Mouse (Mus musculus) lung, embryonic 15.5 days (tissue): Measurements from ENCODE around the gene Olfr976. TPM values are rescaled to one million over a fixed set of nuclear protein-coding genes. Genes with fewer than 3 reads are reported as not detected.
"Not testable (repeated sequence)": the region's sequence is repeated elsewhere in the genome, so short reads cannot be mapped to it uniquely, and the experiment has no call there.

Experiments
- ATAC-seq: fragments of 200-750 bp; cut with Nextera tagmentation; 2 replicates; pipeline ENCODE4 v1.8.0; 2017; ENCODE audit warnings: moderate number of reproducible peaks, borderline replicate concordance; ENCODE audit not compliant: low FRiP score, low TSS enrichment; ENCODE audit errors: extremely low read depth
- H3K27ac ChIP-seq: fragments of 300-500 bp; sonication (generic); 2 replicates; pipeline ENCODE4 v1.5.1; 2015; ENCODE audit warnings: moderate library complexity, mild to moderate bottlenecking, inconsistent platforms
- H3K27me3 ChIP-seq: fragments of 300-500 bp; sonication (generic); 2 replicates; pipeline ENCODE4 v1.6.1; 2015; ENCODE audit warnings: inconsistent platforms
- H3K36me3 ChIP-seq: fragments of 300-500 bp; sonication (generic); 2 replicates; pipeline ENCODE4 v1.6.1; 2015; ENCODE audit warnings: inconsistent platforms
- H3K4me1 ChIP-seq: fragments of 300-500 bp; sonication (generic); 2 replicates; pipeline ENCODE4 v1.6.1; 2015; ENCODE audit warnings: inconsistent platforms
- H3K4me2 ChIP-seq: fragments of 300-500 bp; sonication (generic); 2 replicates; pipeline ENCODE4 v1.6.1; 2015; ENCODE audit warnings: inconsistent platforms, mild to moderate bottlenecking, moderate library complexity
- H3K4me3 ChIP-seq: fragments of 300-500 bp; sonication (generic); 2 replicates; pipeline ENCODE4 v1.5.1; 2015; ENCODE audit warnings: mild to moderate bottlenecking, inconsistent platforms
- H3K9ac ChIP-seq: fragments of 300-500 bp; sonication (generic); 2 replicates; pipeline ENCODE4 v1.6.1; 2015; ENCODE audit warnings: inconsistent platforms
- H3K9me3 ChIP-seq: fragments of 300-500 bp; sonication (generic); 2 replicates; pipeline ENCODE4 v1.6.1; 2016; ENCODE audit warnings: inconsistent platforms
- WGBS: fragments of 180-500 bp; shearing (Covaris S2); methylation state at CpG from one replicate; pipeline ENCODE4 v1.1.7; 2015; 5-methylcytosine and 5-hydroxymethylcytosine counted together
- polyA plus RNA-seq: library from polyadenylated mRNA; unstranded; fragments of >200 nt; fragmentation: Nextera tagmentation; extraction: Ambion mirVana; gene quantifications from 2 replicates; pipeline ENCODE4 v1.2.1, GENCODE M21; 2015

Gene Olfr976
- polyA plus RNA-seq, result not detected in 2 replicates

DNA sequence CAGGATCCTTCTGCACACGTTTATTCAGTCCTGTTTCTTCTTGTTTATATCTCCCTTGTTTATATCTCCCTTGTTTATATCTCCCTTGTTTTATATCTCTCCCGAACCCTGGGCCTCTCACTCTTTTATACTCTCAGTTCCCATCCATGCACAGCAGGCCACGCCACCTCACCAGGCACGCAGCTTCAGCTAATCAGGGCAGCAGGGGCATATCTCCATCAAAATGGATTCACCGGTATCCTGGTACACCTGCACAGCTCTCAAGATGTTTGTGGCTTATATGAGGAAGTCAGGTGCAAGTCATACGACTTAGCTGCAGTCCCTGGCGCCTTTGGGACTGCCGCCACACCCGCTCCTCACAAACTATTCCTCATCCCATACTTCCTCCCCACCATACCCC, at the start of gene Olfr976:
Gene Olfr976, minus strand, starts transcription at position 101 of the 400 bp plus-strand sequence.
- H3K4me1 ChIP-seq, H3K36me3 ChIP-seq, H3K27ac ChIP-seq, H3K9ac ChIP-seq, H3K9me3 ChIP-seq, H3K27me3 ChIP-seq, ATAC-seq, H3K4me3 ChIP-seq, H3K4me2 ChIP-seq: not testable (repeated sequence)
- 72% methylated on average over 7 of the region's 9 CpGs for WGBS

DNA sequence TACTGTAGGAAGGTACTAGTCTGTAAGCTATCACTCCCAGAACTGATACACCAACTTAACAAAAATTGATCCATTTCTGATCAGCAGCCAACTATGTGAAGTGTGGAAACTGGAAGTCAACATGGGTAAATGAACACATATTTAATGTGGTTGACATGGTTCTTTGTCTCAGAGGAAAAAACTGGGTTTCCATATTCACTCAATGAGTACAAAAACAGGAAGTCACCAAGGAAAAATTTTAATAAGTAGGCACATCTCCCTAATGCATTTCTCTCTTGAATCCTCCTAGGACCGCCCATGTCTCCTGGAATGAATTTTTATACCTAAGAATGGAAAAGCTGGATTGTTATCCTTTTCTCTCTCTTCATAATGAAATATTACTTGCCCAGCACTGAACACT, 48.5 kb upstream of the Olfr976 start, which contains the start of gene Olfr980:
Gene Olfr980, minus strand, starts transcription at position 101 of the 400 bp plus-strand sequence.
- Histone ChIP-seq H3K9ac (no peak within 1 kb of the TSS), H3K9me3 (no peaks in the 10 kb centered on the region), H3K4me1 (no peaks in the 10 kb centered on the region), H3K4me2 (no peak within 1 kb of the TSS), H3K4me3 (no peak within 1 kb of the TSS), H3K27ac (no peak within 1 kb of the TSS), H3K27me3 (no peaks in the 10 kb centered on the region), H3K36me3 (no peaks in the 10 kb centered on the region)
- ATAC-seq, result no peak
- WGBS, result 63% methylated on average over 1 of the region's 1 CpGs

DNA sequence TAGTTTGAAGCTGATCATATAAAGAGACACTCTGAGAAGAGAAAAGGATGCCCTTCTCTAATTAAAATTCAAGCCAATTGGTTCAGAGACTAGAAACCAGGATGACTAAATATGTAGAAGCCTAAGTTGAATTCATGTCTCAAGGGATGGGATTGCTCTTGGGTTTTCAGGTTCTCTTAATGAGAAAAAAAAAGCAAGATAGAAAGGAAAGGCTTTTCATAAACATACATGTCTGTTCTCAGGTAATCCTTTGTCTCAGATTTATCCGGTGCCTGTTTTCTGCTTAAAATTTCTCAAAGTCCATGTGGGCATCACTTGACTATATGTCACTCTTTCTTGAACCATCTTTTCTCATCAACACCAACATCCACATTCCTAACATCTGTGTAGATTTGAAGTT, 42.4 kb upstream of the Olfr976 start, which contains the start of gene Olfr979:
Gene Olfr979, minus strand, starts transcription at position 101 of the 400 bp plus-strand sequence.
- Histone ChIP-seq H3K9ac (no peak within 1 kb of the TSS), H3K9me3 (no peaks in the 10 kb centered on the region), H3K4me1 (no peaks in the 10 kb centered on the region), H3K27ac (no peak within 1 kb of the TSS), H3K27me3 (no peaks in the 10 kb centered on the region), H3K4me3 (no peak within 1 kb of the TSS), H3K36me3 (no peaks in the 10 kb centered on the region), H3K4me2 (no peak within 1 kb of the TSS)
- 95% methylated on average over 1 of the region's 1 CpGs for WGBS
- no peak for ATAC-seq

DNA sequence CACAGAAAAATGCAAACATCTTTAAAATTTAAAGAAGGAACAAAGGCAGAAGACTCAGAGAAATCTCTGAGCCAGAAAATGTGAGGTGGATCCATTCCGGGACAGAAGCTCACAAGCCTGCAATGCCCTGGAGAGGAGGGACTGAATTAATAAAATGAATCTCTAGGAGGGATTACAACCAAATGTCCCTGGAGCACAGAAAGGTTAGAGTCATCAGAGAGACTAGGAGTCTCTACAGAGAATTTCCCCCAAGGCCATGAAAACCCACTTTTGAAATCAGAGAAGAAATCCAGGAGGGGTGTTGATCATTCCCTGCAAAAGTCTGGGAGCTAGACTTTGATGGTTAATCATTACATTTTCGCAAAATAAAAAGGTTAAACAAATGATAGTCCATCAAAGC, 30.9 kb upstream of the Olfr976 start, which contains the start of gene Olfr978:
Gene Olfr978, plus strand, starts transcription at position 301 of the 400 bp plus-strand sequence.
- Histone ChIP-seq H3K4me3 (no peak within 1 kb of the TSS), H3K27me3 (no peaks in the 10 kb centered on the region), H3K36me3 (no peaks in the 10 kb centered on the region), H3K4me2 (no peak within 1 kb of the TSS), H3K9ac (no peak within 1 kb of the TSS), H3K4me1 (no peaks in the 10 kb centered on the region), H3K27ac (no peak within 1 kb of the TSS), H3K9me3 (no peaks in the 10 kb centered on the region)
- ATAC-seq, result no peak
- WGBS, result 84% methylated on average over 2 of the region's 2 CpGs

DNA sequence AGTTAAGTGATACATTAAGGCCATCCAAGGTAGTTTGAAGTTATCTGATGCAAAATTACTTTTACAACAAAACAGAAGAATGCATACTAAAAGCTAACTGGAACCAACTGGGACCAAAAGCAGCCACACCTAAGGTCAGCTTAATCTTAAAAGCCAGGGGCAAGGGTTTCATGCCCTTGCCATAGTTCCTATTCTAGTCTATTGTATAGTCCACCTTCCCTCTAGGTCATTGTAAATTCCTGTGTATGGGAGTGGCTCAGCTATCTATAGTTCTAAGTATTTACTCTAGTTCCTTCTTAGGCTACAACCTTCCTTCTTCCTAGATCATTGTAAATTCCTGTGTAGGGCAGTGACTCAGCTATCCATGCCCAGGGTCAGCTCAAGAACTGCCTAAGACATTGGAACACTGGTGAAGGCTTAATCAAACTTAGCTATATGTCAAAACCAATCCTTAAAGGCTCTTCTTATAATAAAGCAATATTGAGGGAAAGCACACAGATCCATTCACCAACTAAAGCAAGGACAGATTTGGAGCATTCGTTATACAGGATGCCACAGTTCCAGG, 15.7 kb upstream of the Olfr976 start:
- not testable (repeated sequence) for H3K4me2 ChIP-seq, H3K36me3 ChIP-seq, H3K9ac ChIP-seq, H3K4me1 ChIP-seq, H3K4me3 ChIP-seq, H3K9me3 ChIP-seq, H3K27ac ChIP-seq, ATAC-seq, H3K27me3 ChIP-seq
- WGBS, result 67% methylated on average over 1 of the region's 1 CpGs

GRCm38 (mm10) chr9:39951946-39952345, 9.0 kb downstream of the Olfr976 start, which contains the start of gene Olfr975:
Olfr975 (minus strand) TSS chr9:39952046.
- 62% methylated on average over 1 of the region's 1 CpGs for WGBS
- Histone ChIP-seq H3K36me3 (no peaks in the 10 kb centered on the region), H3K4me3 (no peak within 1 kb of the TSS), H3K9me3 (no peaks in the 10 kb centered on the region), H3K9ac (no peak within 1 kb of the TSS), H3K27me3 (no peaks in the 10 kb centered on the region), H3K27ac (no peak within 1 kb of the TSS), H3K4me1 (no peaks in the 10 kb centered on the region), H3K4me2 (no peak within 1 kb of the TSS)
- no peak for ATAC-seq

DNA sequence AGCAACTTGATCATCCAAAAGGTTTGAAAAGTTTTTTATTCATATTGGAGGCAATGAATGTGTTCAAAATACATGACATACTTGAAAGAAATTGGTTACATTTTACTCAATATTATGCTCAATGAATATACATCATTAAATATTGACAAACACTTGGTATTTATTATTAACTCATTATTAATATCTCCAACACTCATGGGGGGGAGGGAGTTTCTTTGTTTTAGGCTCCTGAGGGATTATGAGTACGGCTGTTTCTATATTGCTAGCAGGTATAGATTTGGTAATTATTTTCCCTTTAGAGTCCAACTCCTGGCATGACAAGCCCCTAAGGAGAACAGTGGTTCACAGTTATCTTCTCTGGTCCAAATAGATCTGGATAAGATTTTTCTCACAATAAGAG, 23.7 kb downstream of the Olfr976 start, which contains the start of gene Olfr974:
Gene Olfr974, plus strand, starts transcription at position 301 of the 400 bp plus-strand sequence.
- no peaks in the 10 kb centered on the region for H3K36me3 ChIP-seq
- H3K27me3 ChIP-seq, result no peaks in the 10 kb centered on the region
- no peak within 1 kb of the TSS for H3K9ac ChIP-seq
- no peaks in the 10 kb centered on the region for H3K4me1 ChIP-seq
- no peak within 1 kb of the TSS for H3K4me3 ChIP-seq
- no peak within 1 kb of the TSS for H3K4me2 ChIP-seq
- WGBS, result 83% methylated on average over 1 of the region's 1 CpGs
- no peak within 1 kb of the TSS for H3K27ac ChIP-seq
- H3K9me3 ChIP-seq, result no peaks in the 10 kb centered on the region
- no peak for ATAC-seq

- 59% methylated on average over 1 of the region's 1 CpGs for WGBS
- H3K4me3 ChIP-seq, H3K27me3 ChIP-seq, H3K4me1 ChIP-seq, H3K9ac ChIP-seq, H3K4me2 ChIP-seq, H3K9me3 ChIP-seq, H3K27ac ChIP-seq, H3K36me3 ChIP-seq, ATAC-seq: not testable (repeated sequence)
Measured at GRCm38 (mm10) chr9:39928837-39929236, 32.1 kb downstream of the Olfr976 start.

DNA sequence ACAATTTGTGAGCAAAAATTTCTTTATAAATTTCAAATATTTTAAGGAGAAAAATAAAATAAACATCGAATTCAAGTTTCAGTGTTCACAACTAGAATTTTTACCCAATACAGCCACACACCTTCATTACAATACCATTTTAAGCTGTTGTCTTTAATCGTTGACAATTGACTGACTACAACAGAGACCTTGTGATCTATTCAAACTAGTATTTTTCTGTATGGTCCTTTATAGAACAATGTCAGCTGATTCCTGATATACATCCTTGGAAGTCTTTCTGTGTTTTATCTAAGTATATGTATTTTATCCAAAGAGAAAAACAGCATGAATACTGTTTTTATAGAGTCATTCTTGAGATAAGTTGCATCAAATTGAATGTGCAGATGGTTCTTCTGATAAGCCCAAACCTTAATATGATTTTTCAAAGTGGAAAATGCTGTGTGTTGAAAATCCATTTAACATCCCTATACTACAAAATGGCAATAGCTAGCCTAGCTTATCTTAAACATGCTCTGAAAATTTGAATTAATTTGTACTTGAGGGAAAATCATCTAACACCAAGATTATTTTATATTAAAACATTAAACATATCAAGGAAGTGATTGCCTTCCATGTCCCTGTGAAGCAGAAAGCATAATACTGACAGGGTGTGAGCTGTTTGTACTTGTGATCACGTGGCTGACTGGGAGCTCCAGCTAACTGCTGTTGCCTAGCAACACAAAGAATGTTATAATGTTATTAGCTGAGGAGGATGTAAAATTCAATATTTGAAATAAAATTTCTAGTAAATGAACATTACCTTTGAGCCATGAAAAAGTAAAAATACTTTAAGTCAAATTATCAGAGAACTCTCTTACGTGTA, 32.7 kb downstream of the Olfr976 start:
- H3K4me3 ChIP-seq, H3K4me1 ChIP-seq, H3K9me3 ChIP-seq, H3K27ac ChIP-seq, H3K9ac ChIP-seq, H3K27me3 ChIP-seq, H3K36me3 ChIP-seq, H3K4me2 ChIP-seq, ATAC-seq: not testable (repeated sequence)
- WGBS, result no CpG with 5 or more reads among the region's 4 CpGs

- H3K4me2 ChIP-seq, result no peak overlapping the region
- WGBS, result 85% methylated on average over 3 of the region's 3 CpGs
- ATAC-seq, result no peak
Measured at GRCm38 (mm10) chr9:39909939-39910338, 51.0 kb downstream of the Olfr976 start.

GRCm38 (mm10) chr9:39907036-39907435, 53.9 kb downstream of the Olfr976 start, which contains the start of gene Olfr229:
Olfr229 (plus strand) TSS chr9:39907336.
- no peak within 1 kb of the TSS for H3K27ac ChIP-seq
- no peaks in the 10 kb centered on the region for H3K4me1 ChIP-seq
- WGBS, result 61% methylated on average over 2 of the region's 2 CpGs
- H3K4me3 ChIP-seq, result no peak within 1 kb of the TSS
- H3K36me3 ChIP-seq, result no peaks in the 10 kb centered on the region
- H3K27me3 ChIP-seq, result no peaks in the 10 kb centered on the region
- ATAC-seq, result no peak
- H3K9me3 ChIP-seq, result no peaks in the 10 kb centered on the region
- H3K4me2 ChIP-seq, result no peak within 1 kb of the TSS
- no peak within 1 kb of the TSS for H3K9ac ChIP-seq

More at GRCm38 (mm10) chr9:39909939-39910338, 51.0 kb downstream of the Olfr976 start:
- Histone ChIP-seq H3K36me3 (no peaks in the 10 kb centered on the region), H3K27me3 (no peaks in the 10 kb centered on the region), H3K4me1 (no peaks in the 10 kb centered on the region), H3K9me3 (no peaks in the 10 kb centered on the region), H3K9ac (no peak overlapping the region), H3K27ac (no peak overlapping the region), H3K4me3 (no peak overlapping the region)

DNA sequence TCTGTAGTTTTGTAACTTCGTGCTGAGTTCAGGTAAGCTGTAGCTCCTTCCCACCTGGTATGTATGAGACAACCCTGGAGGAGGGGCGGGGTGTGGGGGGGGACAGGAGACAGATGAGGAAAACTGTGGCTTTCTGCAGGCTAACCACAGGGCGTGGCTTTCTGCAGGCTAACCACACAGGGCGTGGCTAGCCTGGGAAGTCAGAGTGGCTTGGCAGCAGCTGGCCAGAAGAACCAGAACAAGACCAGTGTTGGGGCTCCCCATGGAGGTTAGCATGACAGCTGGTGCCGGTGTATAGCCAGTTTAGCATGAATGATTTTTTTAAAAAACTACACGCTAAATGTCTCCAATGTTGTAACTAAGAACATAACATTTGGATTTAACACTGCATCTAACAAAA, 55.8 kb downstream of the Olfr976 start:
- Histone ChIP-seq H3K27ac (no peak overlapping the region), H3K27me3 (no peaks in the 10 kb centered on the region), H3K9me3 (no peaks in the 10 kb centered on the region), H3K36me3 (no peaks in the 10 kb centered on the region), H3K9ac (no peak overlapping the region), H3K4me2 (no peak overlapping the region), H3K4me1 (no peaks in the 10 kb centered on the region), H3K4me3 (no peak overlapping the region)
- 68% methylated on average over 6 of the region's 6 CpGs for WGBS
- no peak for ATAC-seq
